Mouse (Mus musculus) megakaryocyte, embryonic 14.5 days (primary cell): ENCODE measurements around the gene Tmem255b.

Experiments used
- FLI1 ChIP-seq: IDR thresholded peaks from 2 replicates; pipeline ENCODE4 v1.6.1; 2012; ENCODE audit warnings: low read length, inconsistent platforms, mixed read lengths
- GATA1 ChIP-seq: IDR thresholded peaks from 3 replicates; pipeline ENCODE4 v1.6.1; 2012; ENCODE audit warnings: mixed read lengths, low read length, inconsistent platforms, borderline replicate concordance

DNA sequence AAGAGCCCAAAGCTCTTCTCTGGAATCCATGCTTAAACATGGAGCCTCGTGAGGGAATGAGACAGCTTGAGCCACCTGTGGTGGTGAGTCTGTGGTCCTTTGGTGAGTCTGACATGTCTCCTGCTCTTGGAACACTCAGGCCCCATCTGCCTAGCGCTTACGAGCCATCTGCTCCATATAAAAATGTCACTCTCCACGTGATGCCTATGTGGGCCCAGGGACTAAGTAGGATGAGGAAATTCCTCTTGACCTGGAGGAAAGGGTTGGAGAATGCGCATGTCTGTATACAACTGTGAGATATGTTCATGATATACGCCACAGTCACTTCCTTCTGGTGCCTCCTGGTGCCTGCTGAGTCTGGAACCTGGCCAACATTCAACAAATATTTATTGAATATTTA, 77.7 kb downstream of the Tmem255b start:
- TF ChIP-seq GATA1 (no peak), FLI1 (no peak)
